Mouse (Mus musculus) midbrain, postnatal 0 days (tissue): Measurements from ENCODE around the gene Macf1. TPM values are rescaled to one million over a fixed set of nuclear protein-coding genes. Genes with fewer than 3 reads are reported as not detected.

ENCODE experiments used
- ATAC-seq: fragments of 200-750 bp; cut with Nextera tagmentation; 2 replicates; pipeline ENCODE4 v1.8.0; 2017; ENCODE audit warnings: moderate number of reproducible peaks, mild to moderate bottlenecking, moderate TSS enrichment, moderate library complexity; ENCODE audit not compliant: low FRiP score
- DNase-seq: peaks from one replicate; pipeline ENCODE4 v3.0.0-alpha.2; 2015; ENCODE audit warnings: low spot score
- H3K27ac ChIP-seq: fragments of 300-500 bp; sonication (generic); 2 replicates; pipeline ENCODE4 v1.5.1; 2014; ENCODE audit warnings: low read depth, mild to moderate bottlenecking, low read length, mixed read lengths
- H3K27me3 ChIP-seq: fragments of 300-500 bp; sonication (generic); 2 replicates; pipeline ENCODE4 v1.6.1; 2014; ENCODE audit warnings: low read length, control low read depth, mixed read lengths; ENCODE audit not compliant: insufficient read depth
- H3K36me3 ChIP-seq: fragments of 300-500 bp; sonication (generic); 2 replicates; pipeline ENCODE4 v1.6.1; 2014; ENCODE audit warnings: low read length, control low read depth, mixed read lengths; ENCODE audit not compliant: insufficient read depth
- H3K4me1 ChIP-seq: fragments of 300-500 bp; sonication (generic); 2 replicates; pipeline ENCODE4 v1.6.1; 2014; ENCODE audit warnings: mild to moderate bottlenecking, control low read depth, antibody characterized with exemption, low read length, mixed read lengths; ENCODE audit not compliant: insufficient read depth
- H3K4me2 ChIP-seq: fragments of 300-500 bp; sonication (generic); 2 replicates; pipeline ENCODE4 v1.6.1; 2014; ENCODE audit warnings: low read depth, mild to moderate bottlenecking, low read length, mixed read lengths; ENCODE audit not compliant: poor library complexity, severe bottlenecking
- H3K4me3 ChIP-seq: fragments of 300-500 bp; sonication (generic); 2 replicates; pipeline ENCODE4 v1.5.1; 2014; ENCODE audit warnings: low read depth, mild to moderate bottlenecking, low read length, moderate library complexity
- H3K9ac ChIP-seq: fragments of 300-500 bp; sonication (generic); replicated peaks from 2 replicates; pipeline ENCODE4 v1.6.1; 2014; ENCODE audit warnings: mild to moderate bottlenecking, low read length, moderate library complexity, mixed read lengths; ENCODE audit not compliant: poor library complexity, severe bottlenecking
- H3K9me3 ChIP-seq: fragments of 300-500 bp; sonication (generic); 2 replicates; pipeline ENCODE4 v1.6.1; 2016; ENCODE audit warnings: low read length, control low read depth
- CTCF ChIP-seq: IDR thresholded peaks from 2 replicates; pipeline ENCODE4 v1.5.1; 2016; ENCODE audit warnings: antibody characterized with exemption, mild to moderate bottlenecking
- WGBS: fragments of 180-500 bp; shearing (Covaris S2); extraction: QIAGEN DNeasy Blood & Tissue Kit; methylation state at CpG from one replicate; pipeline ENCODE4 v1.1.7; 2014; 5-methylcytosine and 5-hydroxymethylcytosine counted together
- polyA plus RNA-seq: library from polyadenylated mRNA; unstranded; fragments of >200 nt; fragmentation: Nextera tagmentation; extraction: Ambion mirVana; gene quantifications from 2 replicates; pipeline ENCODE4 v1.2.1, GENCODE M21; 2015
- total RNA-seq: library from RNA; depleted of rRNA; stranded (reverse); fragments of >200 nt; gene quantifications from 2 replicates; pipeline ENCODE4 v1.2.3, GENCODE M21; 2014

The Macf1 gene
- total and polyA plus RNA-seq, 2 experiments from 2014 or later: 73.3 to 338 TPM

DNA sequence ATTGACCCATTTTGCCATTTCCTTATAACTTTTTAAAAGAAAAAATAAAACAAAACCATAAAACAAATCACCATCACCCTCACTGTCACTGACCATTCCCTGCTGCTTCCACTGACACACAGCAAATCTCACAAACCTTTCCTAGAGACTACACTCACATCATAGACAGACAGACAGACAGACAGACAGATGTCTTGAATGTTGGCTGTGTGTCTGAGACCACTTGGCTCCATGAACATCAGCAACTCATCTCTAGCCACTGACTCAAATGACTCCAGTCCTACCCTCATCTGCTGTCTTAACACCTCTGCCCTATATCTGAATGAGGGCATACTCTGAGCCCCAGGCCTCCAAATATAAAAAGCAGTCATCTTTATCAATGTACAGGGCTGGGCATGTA is 128.9 kb downstream of the Macf1 start:
- DNase-seq: no peak
- no peak for TF ChIP-seq CTCF
- Histone ChIP-seq H3K4me1 (peaks cover 3% of the 10 kb centered on the region; the same call in 1 of the 2 replicates), H3K27me3 (no peaks in the 10 kb centered on the region), H3K4me3 (no peak overlapping the region), H3K9me3 (no peaks in the 10 kb centered on the region), H3K9ac (no peak overlapping the region), H3K27ac (no peak overlapping the region), H3K4me2 (no peak overlapping the region), H3K36me3 (no peaks in the 10 kb centered on the region)
- no peak for ATAC-seq

DNA sequence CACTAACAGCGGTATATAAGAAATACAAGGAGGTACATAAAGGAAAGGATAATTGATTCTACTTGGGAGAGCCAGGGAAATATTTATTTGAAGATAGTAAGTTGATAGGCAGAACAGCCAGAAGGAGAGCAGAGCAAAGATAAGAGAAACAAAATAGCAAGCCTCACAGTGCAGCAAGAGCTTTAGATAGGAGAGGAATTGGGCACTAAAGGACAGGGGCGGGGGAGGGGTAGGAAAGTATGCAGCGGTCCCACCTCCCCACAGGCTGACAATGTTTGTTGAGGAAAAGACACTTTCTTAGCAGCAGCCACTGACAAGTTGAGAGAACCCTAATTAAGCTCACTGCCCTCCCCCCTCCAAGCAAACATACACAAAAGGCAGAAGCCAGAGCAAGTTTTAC is 131.5 kb downstream of the Macf1 start:
- Histone ChIP-seq H3K4me1 (peaks cover 3% of the 10 kb centered on the region; the same call in 1 of the 2 replicates), H3K36me3 (no peaks in the 10 kb centered on the region), H3K9ac (no peak overlapping the region), H3K9me3 (no peaks in the 10 kb centered on the region), H3K27ac (no peak overlapping the region), H3K4me2 (no peak overlapping the region), H3K27me3 (no peaks in the 10 kb centered on the region), H3K4me3 (no peak overlapping the region)
- TF ChIP-seq CTCF: no peak
- 42% methylated on average over 3 of the region's 3 CpGs for WGBS
- no peak for ATAC-seq
- DNase-seq: no peak

DNA sequence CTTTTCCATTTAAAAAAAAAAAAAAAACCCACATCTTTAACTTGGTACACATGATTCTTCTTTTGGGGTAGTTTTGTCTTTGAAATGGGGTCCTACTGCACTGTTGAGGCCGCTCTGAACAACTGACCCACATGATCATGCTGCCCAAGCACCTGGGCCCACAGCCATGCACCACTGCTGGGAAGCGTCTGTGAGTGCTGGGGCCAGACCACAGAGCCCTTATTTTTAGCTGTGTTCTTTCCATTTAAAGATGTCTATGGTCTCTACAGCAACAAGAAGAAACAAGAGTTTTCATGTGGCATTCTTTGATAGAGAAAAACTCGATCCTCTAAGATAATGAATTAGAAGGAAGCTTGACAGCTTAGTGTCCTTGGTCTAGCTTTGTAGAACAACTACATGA is 135.8 kb downstream of the Macf1 start:
- Histone ChIP-seq H3K27me3 (no peaks in the 10 kb centered on the region), H3K4me2 (no peak overlapping the region), H3K4me3 (no peak overlapping the region), H3K9ac (no peak overlapping the region), H3K4me1 (peaks cover 3% of the 10 kb centered on the region; the same call in 1 of the 2 replicates), H3K36me3 (no peaks in the 10 kb centered on the region), H3K27ac (no peak overlapping the region), H3K9me3 (no peaks in the 10 kb centered on the region)
- DNase-seq: no peak
- WGBS: 89% methylated on average over 3 of the region's 3 CpGs
- no peak for TF ChIP-seq CTCF
- ATAC-seq: no peak

DNA sequence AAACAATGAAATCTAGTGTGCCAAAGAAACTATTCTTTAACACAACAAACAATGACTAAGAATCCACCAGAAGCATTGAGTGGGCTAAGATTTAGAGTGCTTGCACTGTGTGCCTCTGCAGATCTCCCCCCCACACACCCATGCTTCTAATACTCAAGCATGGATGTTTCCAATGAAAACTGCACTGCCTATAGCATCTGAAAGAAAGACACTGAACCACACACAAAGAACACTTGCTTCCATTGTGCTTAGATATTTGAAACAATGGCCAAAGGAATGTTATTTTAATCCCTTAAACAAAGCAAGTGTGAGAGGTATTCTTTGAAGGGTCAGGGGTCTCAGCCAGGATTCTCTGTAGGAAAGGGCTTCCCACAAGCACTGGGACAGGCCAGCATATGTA is 140.5 kb downstream of the Macf1 start:
- DNase-seq (no peak), ATAC-seq (no peak)
- H3K4me2 ChIP-seq: no peak overlapping the region
- no peaks in the 10 kb centered on the region for H3K36me3 ChIP-seq
- H3K4me1 ChIP-seq: no peaks in the 10 kb centered on the region
- no peak overlapping the region for H3K9ac ChIP-seq
- no peak overlapping the region for H3K4me3 ChIP-seq
- H3K27me3 ChIP-seq: no peaks in the 10 kb centered on the region
- no peak for TF ChIP-seq CTCF
- no peaks in the 10 kb centered on the region for H3K9me3 ChIP-seq
- H3K27ac ChIP-seq: no peak overlapping the region

DNA sequence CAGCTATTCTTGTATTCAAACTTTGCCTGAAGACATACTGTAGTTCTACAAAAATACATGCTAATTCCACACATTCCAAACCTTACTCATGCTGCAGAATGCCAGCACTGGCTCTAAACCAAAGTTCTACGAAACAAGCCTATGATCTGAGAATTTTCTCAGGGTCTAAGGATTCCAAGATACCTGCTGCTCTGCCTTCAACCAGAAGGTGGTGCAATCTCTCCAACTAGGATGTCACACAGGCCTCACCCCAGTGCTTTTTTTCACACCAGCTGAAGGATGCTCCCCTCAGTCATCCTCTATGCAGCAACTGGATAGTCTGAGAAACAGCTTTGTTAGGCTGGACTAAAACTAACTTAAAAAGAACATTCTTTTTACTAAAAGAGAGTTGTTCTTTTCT is 148.9 kb downstream of the Macf1 start:
- 13% methylated on average over 1 of the region's 1 CpGs for WGBS
- no peaks in the 10 kb centered on the region for H3K9me3 ChIP-seq
- ATAC-seq: peak; percentile 73

DNA sequence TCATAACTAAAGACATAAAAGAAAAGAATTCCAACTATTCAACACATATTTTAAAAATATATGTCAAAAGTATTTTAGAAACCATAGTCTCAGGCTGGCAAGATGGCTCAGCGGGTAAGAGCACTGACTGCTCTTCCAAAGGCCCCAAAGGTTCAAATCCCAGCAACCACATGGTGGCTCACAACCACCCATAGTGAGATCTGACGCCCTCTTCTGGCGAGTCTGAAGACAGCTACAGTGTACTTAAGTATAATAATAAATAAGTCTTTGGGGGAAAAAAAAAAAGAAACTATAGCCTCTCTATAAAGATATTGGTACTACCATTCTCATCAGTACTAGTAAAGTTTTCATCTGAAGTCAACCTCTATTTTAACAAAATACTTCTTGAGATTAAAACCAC is 152.2 kb downstream of the Macf1 start:
- Histone ChIP-seq H3K4me3 (no peak overlapping the region), H3K4me2 (no peak overlapping the region), H3K4me1 (peaks cover 7% of the 10 kb centered on the region; the same call in 1 of the 2 replicates), H3K27ac (no peak overlapping the region), H3K27me3 (no peaks in the 10 kb centered on the region), H3K9ac (no peak overlapping the region), H3K9me3 (no peaks in the 10 kb centered on the region), H3K36me3 (no peaks in the 10 kb centered on the region)
- TF ChIP-seq CTCF: peak; percentile 25; the same call in 1 of the 2 replicates
- ATAC-seq: no peak
- no peak for DNase-seq
- WGBS: 45% methylated on average over 3 of the region's 3 CpGs

More for the DNA sequence above, 148.9 kb downstream of the Macf1 start:
- Histone ChIP-seq H3K4me3 (no peak overlapping the region), H3K4me1 (no peaks in the 10 kb centered on the region), H3K9ac (no peak overlapping the region), H3K4me2 (no peak overlapping the region), H3K27ac (peak overlapping the region; percentile 63; the same call in 1 of the 2 replicates), H3K27me3 (no peaks in the 10 kb centered on the region), H3K36me3 (no peaks in the 10 kb centered on the region)
- peak; percentile 84 for DNase-seq
- TF ChIP-seq CTCF: peak; percentile 87
